Mouse (Mus musculus): ENCODE measurements around the gene Trmo. TPM values are rescaled to one million over a fixed set of nuclear protein-coding genes. Genes with fewer than 3 reads are reported as not detected.

The Trmo gene
- 8.6 and 9.7 TPM in 2 replicates for polyA plus RNA-seq (2014; fragmentation: Nextera tagmentation; extraction: Ambion mirVana)

DNA sequence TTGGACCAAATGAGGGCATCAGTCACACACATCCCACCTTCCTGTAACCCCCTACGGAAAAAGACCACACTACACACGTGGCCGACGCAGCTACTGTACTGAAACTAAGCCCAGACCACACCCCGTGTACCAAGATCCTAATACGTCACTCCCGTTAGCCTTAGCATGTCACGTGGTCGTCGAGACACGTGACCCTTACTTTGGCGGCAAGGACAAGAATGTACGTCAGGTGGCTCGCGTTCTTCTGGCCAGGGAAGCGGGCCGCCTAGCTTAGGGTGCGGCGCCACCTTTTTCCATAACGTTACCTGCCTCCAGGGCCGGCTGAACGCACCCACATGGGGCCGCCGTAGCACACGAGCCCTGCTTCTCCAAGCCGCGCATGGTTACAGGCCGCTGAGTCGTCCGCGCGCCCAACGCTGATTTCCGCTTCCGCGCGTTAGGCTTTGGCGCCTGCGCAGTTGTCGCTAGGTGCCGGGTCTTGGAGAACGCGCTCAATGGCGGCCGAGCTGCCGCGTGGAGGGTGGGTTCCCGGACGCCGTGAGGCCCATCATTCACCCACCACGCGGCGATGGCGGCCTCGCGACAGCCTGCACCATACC lies at the start of gene Trmo:
Gene Trmo, minus strand, starts transcription at position 425 of the 599 bp plus-strand sequence.
- H3K4me1 ChIP-seq (replicated peaks; ENCODE audit: control insufficient read depth, insufficient read depth, low read length) = peaks cover 9% of the 10 kb centered on the region; the same call in 1 of the 2 replicates
- H3K27ac ChIP-seq = peak within 1 kb of the TSS; percentile 94
- peak within 1 kb of the TSS; percentile 89 for H3K9ac ChIP-seq
- peak within 1 kb of the TSS; percentile 53 for H3K4me3 ChIP-seq (replicated peaks; ENCODE audit: low read length)
- ATAC-seq (ENCODE audit: low FRiP score) (peak; percentile 97), DNase-seq (ENCODE audit: low spot score) (peak; percentile 98)
- peak within 1 kb of the TSS; percentile 71 for H3K4me2 ChIP-seq (replicated peaks)
- no peaks in the 10 kb centered on the region for H3K9me3 ChIP-seq (ENCODE audit: control insufficient read depth, low read length)
- H3K36me3 ChIP-seq (replicated peaks; ENCODE audit: control insufficient read depth, insufficient read depth) = peaks cover 17% of the 10 kb centered on the region
- H3K27me3 ChIP-seq (ENCODE audit: control insufficient read depth, insufficient read depth, low read length) = no peaks in the 10 kb centered on the region
- WGBS = under 1% methylated on average over 56 of the region's 56 CpGs

DNA sequence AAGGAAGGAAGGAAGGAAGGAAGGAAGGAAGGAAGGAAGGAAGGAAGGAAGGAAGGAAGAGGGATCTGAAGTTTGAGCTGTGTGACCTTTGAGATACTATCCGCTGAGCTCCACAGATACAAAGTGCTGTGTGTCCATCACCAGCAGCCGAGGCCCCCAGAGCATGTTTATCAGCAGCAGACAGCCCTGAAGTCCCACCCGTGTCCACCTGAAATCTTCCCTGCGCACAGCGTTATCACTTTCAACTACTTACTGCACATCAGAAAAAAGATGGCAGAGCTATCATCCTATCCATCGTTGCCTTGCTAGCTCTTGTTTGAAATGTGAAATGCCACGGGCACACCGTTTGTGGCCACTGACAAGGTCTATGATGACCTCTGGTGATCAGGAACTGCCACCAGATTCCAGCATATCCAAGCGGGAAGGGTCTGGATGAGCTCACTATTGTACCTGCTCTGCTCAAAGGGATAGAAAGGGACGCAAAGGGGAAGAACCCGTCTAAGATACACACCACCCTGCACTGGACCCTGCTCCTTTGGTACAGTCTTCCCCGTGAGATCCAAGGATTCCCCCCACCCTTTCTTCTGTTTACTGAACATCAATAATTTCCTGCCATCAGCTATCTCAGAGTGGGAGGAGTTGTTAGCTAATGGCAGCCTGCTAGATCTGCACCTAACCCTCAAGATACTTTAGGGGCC lies 43.3 kb upstream of the Trmo start:
- ATAC-seq (ENCODE audit: low FRiP score) = no peak
- no peak overlapping the region for H3K4me2 ChIP-seq (replicated peaks)
- H3K27ac ChIP-seq = no peak overlapping the region
- no peak overlapping the region for H3K4me3 ChIP-seq (replicated peaks; ENCODE audit: low read length)
- no peak overlapping the region for H3K9ac ChIP-seq
- no peak for DNase-seq (ENCODE audit: low spot score)
- no peaks in the 10 kb centered on the region for H3K36me3 ChIP-seq (replicated peaks; ENCODE audit: control insufficient read depth, insufficient read depth)
- WGBS = 94% methylated on average over 12 of the region's 12 CpGs
- no peaks in the 10 kb centered on the region for H3K9me3 ChIP-seq (ENCODE audit: control insufficient read depth, low read length)
- 0 out of 2 replicates have a peak, but pooled peaks cover 4% of the 10 kb centered on the region for H3K4me1 ChIP-seq (replicated peaks; ENCODE audit: control insufficient read depth, insufficient read depth, low read length)
- no peaks in the 10 kb centered on the region for H3K27me3 ChIP-seq (ENCODE audit: control insufficient read depth, insufficient read depth, low read length)

DNA sequence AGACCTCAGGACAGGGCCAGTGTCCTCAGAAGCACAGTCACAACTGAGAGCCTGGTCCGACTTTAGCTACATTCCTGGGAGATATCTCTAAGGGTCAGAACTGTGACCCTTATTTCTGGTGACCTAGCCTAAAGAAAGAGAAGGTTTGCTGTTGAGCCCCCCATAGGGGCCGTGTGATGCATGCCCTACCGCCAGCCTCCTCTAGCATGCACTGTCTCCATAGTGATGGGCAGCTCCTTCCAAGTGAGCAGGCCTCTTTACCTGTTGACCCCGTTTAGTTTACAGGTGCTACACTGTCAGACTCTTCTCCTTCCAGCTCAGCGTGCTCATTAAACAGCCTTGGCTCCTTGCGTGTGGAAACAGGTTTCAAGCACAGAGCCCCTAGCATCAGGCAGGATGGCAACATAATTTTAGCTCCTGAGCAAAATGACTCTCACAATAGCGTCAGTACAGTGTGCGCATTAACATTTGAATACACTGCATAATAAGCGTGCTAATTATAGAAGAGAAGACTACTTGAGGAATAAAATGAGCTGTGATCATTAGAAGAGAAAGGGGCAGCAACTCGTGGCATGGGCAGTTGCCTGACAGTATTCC lies 39.8 kb upstream of the Trmo start:
- ATAC-seq (ENCODE audit: low FRiP score) (no peak), DNase-seq (ENCODE audit: low spot score) (no peak)
- H3K27ac ChIP-seq = no peak overlapping the region

DNA sequence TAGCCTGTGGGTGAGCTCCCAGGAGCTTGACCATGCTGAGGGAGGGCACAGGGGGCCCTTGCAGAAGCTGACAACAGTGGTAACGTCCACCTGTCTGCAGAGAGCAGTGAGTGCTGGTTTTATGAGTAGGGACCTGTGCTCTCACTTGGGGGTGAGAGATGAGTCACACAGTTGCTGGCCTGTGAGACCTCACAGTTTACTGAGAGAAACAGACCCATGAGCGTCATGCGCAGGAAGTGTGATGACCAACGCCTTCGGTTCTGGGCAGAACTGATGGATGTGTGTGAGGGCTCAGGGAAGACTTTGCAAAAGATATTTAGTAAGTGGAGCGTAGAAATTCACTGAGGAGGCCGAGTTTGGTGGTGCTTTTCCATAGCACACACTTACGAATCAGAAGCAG lies 33.4 kb upstream of the Trmo start:
- H3K36me3 ChIP-seq (replicated peaks; ENCODE audit: control insufficient read depth, insufficient read depth) = no peaks in the 10 kb centered on the region
- H3K9me3 ChIP-seq (ENCODE audit: control insufficient read depth, low read length) = no peaks in the 10 kb centered on the region
- DNase-seq (ENCODE audit: low spot score) (no peak), ATAC-seq (ENCODE audit: low FRiP score) (no peak)
- no peak overlapping the region for H3K9ac ChIP-seq
- H3K4me2 ChIP-seq (replicated peaks) = no peak overlapping the region
- WGBS = 86% methylated on average over 8 of the region's 8 CpGs
- H3K27ac ChIP-seq = no peak overlapping the region
- H3K4me1 ChIP-seq (replicated peaks; ENCODE audit: control insufficient read depth, insufficient read depth, low read length) = no peaks in the 10 kb centered on the region
- no peak overlapping the region for H3K4me3 ChIP-seq (replicated peaks; ENCODE audit: low read length)
- H3K27me3 ChIP-seq (ENCODE audit: control insufficient read depth, insufficient read depth, low read length) = no peaks in the 10 kb centered on the region

More for the DNA sequence above, 39.8 kb upstream of the Trmo start:
- H3K9me3 ChIP-seq (ENCODE audit: control insufficient read depth, low read length) = no peaks in the 10 kb centered on the region
- no peaks in the 10 kb centered on the region for H3K36me3 ChIP-seq (replicated peaks; ENCODE audit: control insufficient read depth, insufficient read depth)
- H3K4me1 ChIP-seq (replicated peaks; ENCODE audit: control insufficient read depth, insufficient read depth, low read length) = 0 out of 2 replicates have a peak, but pooled peaks cover 4% of the 10 kb centered on the region
- WGBS = 37% methylated on average over 10 of the region's 10 CpGs
- H3K27me3 ChIP-seq (ENCODE audit: control insufficient read depth, insufficient read depth, low read length) = no peaks in the 10 kb centered on the region
- no peak overlapping the region for H3K4me2 ChIP-seq (replicated peaks)
- H3K4me3 ChIP-seq (replicated peaks; ENCODE audit: low read length) = no peak overlapping the region
- no peak overlapping the region for H3K9ac ChIP-seq

DNA sequence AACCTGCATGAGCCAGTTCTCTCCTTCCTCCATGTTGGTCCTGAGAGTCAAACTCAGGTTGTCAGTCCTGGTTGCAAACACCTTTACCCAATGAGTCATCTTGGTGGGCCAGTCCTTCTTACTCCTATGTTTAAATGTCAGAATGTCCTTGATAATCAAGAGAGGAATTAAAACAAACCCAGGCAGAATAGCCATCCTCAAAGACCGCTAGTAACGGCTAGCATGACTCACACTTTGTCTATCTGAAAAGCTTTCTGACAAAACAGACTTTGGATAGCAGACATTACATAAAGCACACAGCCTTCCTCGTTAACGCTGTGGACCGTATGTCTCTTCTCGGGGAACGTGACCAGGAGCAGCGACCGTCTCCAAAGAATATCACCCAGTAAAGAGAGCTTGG lies 29.6 kb upstream of the Trmo start:
- no peaks in the 10 kb centered on the region for H3K36me3 ChIP-seq (replicated peaks; ENCODE audit: control insufficient read depth, insufficient read depth)
- no peak overlapping the region for H3K27ac ChIP-seq
- no peaks in the 10 kb centered on the region for H3K9me3 ChIP-seq (ENCODE audit: control insufficient read depth, low read length)
- H3K4me2 ChIP-seq (replicated peaks) = no peak overlapping the region
- no peak overlapping the region for H3K4me3 ChIP-seq (replicated peaks; ENCODE audit: low read length)
- H3K27me3 ChIP-seq (ENCODE audit: control insufficient read depth, insufficient read depth, low read length) = no peaks in the 10 kb centered on the region
- 88% methylated on average over 9 of the region's 9 CpGs for WGBS
- no peak overlapping the region for H3K9ac ChIP-seq
- ATAC-seq (ENCODE audit: low FRiP score) (no peak), DNase-seq (ENCODE audit: low spot score) (no peak)
- no peaks in the 10 kb centered on the region for H3K4me1 ChIP-seq (replicated peaks; ENCODE audit: control insufficient read depth, insufficient read depth, low read length)

DNA sequence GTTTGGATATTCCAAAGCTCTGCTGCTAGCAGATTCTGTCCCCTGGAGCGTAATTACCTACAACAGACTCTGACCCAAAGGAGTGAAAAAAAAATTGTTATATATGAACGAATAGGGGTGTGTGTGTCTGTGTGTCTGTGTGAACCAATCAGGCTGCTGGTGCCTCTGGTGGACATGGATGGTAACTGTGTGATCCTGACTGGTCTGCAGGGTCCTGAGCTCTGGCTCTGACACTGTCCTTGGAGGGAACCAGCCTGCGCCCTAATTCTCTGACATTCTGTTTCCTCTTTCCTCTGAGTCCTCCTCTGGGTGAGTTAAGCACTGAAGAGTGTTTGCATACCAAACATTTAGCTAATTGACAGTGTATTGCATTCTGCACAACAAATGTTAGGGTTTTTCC lies 28.3 kb upstream of the Trmo start:
- Histone ChIP-seq H3K9ac (no peak overlapping the region), H3K27me3 (ENCODE audit: control insufficient read depth, insufficient read depth, low read length) (no peaks in the 10 kb centered on the region), H3K4me2 (replicated peaks) (no peak overlapping the region), H3K4me1 (replicated peaks; ENCODE audit: control insufficient read depth, insufficient read depth, low read length) (no peaks in the 10 kb centered on the region), H3K4me3 (replicated peaks; ENCODE audit: low read length) (no peak overlapping the region), H3K27ac (no peak overlapping the region), H3K9me3 (ENCODE audit: control insufficient read depth, low read length) (no peaks in the 10 kb centered on the region), H3K36me3 (replicated peaks; ENCODE audit: control insufficient read depth, insufficient read depth) (no peaks in the 10 kb centered on the region)
- 72% methylated on average over 3 of the region's 3 CpGs for WGBS
- DNase-seq (ENCODE audit: low spot score) (no peak), ATAC-seq (ENCODE audit: low FRiP score) (no peak)

DNA sequence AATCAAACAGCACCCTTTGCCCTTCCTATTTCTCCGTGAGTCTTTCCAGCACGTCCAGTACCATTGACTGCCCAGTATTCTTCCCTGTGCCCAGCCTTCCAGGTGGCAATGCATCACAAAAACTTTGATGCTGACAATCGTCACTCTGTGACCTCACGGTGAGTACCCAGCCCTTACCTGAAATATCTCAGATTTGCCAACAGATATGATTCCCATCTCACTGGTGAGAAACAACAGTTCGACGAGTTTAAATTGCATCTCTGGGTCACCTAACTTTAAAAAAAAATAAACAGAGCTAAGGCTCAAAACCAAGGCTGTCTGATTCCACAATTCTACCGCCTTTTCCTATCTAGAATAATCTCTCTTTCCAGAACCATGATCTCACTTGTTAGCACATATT lies 24.2 kb upstream of the Trmo start, which contains the start of gene Hemgn:
Gene Hemgn, minus strand, starts transcription at position 101 of the 400 bp plus-strand sequence.
- Histone ChIP-seq H3K36me3 (replicated peaks; ENCODE audit: control insufficient read depth, insufficient read depth) (no peaks in the 10 kb centered on the region), H3K27ac (no peak within 1 kb of the TSS), H3K4me1 (replicated peaks; ENCODE audit: control insufficient read depth, insufficient read depth, low read length) (no peaks in the 10 kb centered on the region), H3K4me2 (replicated peaks) (no peak within 1 kb of the TSS), H3K9ac (no peak within 1 kb of the TSS), H3K9me3 (ENCODE audit: control insufficient read depth, low read length) (no peaks in the 10 kb centered on the region), H3K4me3 (replicated peaks; ENCODE audit: low read length) (no peak within 1 kb of the TSS), H3K27me3 (ENCODE audit: control insufficient read depth, insufficient read depth, low read length) (no peaks in the 10 kb centered on the region)
- ATAC-seq (ENCODE audit: low FRiP score) = no peak
- WGBS = 83% methylated on average over 7 of the region's 7 CpGs
- DNase-seq (ENCODE audit: low spot score) = no peak

DNA sequence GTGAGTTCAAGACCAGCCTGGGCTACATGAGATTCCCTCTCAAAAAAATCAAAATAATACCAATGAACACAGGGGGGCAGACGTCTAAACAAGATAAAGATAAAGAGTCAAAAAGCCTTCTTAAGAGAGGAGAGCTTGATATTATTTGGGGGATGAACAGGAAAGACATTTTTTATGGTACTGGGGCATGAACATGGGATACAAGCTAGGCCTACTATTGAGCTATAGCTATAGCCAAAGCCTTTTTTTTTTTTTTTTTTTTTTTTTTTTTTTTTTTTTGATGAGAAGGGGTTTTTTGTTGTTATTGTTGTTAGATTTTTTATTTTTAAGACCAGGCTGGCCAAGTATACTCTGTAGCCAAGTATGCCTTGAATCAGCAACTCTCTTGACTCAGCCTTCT lies 22.9 kb upstream of the Trmo start:
- ATAC-seq (ENCODE audit: low FRiP score) (no peak), DNase-seq (ENCODE audit: low spot score) (no peak)
- no peaks in the 10 kb centered on the region for H3K27me3 ChIP-seq (ENCODE audit: control insufficient read depth, insufficient read depth, low read length)
- no peaks in the 10 kb centered on the region for H3K9me3 ChIP-seq (ENCODE audit: control insufficient read depth, low read length)
- H3K4me2 ChIP-seq (replicated peaks) = no peak overlapping the region
- no peak overlapping the region for H3K4me3 ChIP-seq (replicated peaks; ENCODE audit: low read length)
- no peak overlapping the region for H3K27ac ChIP-seq
- H3K9ac ChIP-seq = no peak overlapping the region
- no peaks in the 10 kb centered on the region for H3K4me1 ChIP-seq (replicated peaks; ENCODE audit: control insufficient read depth, insufficient read depth, low read length)
- no peaks in the 10 kb centered on the region for H3K36me3 ChIP-seq (replicated peaks; ENCODE audit: control insufficient read depth, insufficient read depth)
- WGBS = 65% methylated on average over 1 of the region's 1 CpGs

DNA sequence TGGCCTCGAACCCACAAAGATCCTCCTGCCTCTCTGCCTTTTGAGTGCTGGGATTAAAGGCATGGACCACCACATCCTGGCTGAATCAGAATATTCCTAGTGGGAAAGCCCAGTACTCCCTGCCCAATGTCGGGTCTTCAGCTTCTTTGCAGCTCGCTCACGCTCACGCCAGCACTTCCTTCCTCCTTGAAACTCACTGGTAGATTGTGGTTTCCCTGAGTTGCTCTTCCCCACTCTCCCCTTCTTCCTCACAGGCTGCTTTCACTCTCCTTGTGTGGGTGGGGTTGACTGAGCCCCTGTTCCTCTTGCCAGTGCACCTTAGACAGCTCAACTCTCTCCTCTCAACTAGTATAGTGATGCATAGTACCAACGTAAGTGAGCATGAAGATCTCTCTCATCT lies 22.3 kb upstream of the Trmo start:
- no peak overlapping the region for H3K4me2 ChIP-seq (replicated peaks)
- ATAC-seq (ENCODE audit: low FRiP score) = no peak
- H3K9ac ChIP-seq = no peak overlapping the region
- no peaks in the 10 kb centered on the region for H3K36me3 ChIP-seq (replicated peaks; ENCODE audit: control insufficient read depth, insufficient read depth)
- DNase-seq (ENCODE audit: low spot score) = no peak
- H3K4me1 ChIP-seq (replicated peaks; ENCODE audit: control insufficient read depth, insufficient read depth, low read length) = no peaks in the 10 kb centered on the region
- WGBS = 89% methylated on average over 6 of the region's 6 CpGs
- H3K4me3 ChIP-seq (replicated peaks; ENCODE audit: low read length) = no peak overlapping the region
- no peak overlapping the region for H3K27ac ChIP-seq
- no peaks in the 10 kb centered on the region for H3K9me3 ChIP-seq (ENCODE audit: control insufficient read depth, low read length)
- no peaks in the 10 kb centered on the region for H3K27me3 ChIP-seq (ENCODE audit: control insufficient read depth, insufficient read depth, low read length)
